Mouse (Mus musculus): ENCODE data around the gene Ifi35. TPM values are rescaled to one million over a fixed set of nuclear protein-coding genes. Genes with fewer than 3 reads are reported as not detected.

Gene Ifi35
- polyA plus RNA-seq, 1 experiment from 2014 or later, result 4.3 TPM

DNA sequence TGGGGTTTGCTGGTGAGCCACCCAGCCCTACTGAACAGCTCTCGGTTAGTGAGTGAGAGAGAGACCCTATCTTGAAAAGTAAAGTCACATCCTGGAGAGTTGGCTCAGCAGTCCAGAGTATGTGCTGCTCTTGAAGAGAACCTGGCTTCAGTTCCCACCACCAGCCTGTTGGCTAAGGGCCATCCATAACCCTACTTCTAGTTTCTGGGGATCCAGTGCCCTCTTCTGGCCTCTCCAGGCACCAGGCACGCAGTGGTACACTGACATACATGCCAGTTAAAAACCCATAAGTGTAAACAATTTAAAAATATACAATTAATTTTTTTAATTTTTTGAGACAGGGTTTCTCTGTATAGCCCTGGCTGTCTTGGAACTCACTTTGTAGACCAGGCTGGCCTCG lies 2.2 kb downstream of the Ifi35 start:
- Histone ChIP-seq H3K4me3 (no peak overlapping the region), H3K4me1 (replicated peaks) (no peaks in the 10 kb centered on the region; the same call in 1 of the 2 replicates), H3K9ac (no peak overlapping the region), H3K27me3 (no peaks in the 10 kb centered on the region), H3K9me3 (no peaks in the 10 kb centered on the region), H3K4me2 (no peak overlapping the region), H3K27ac (replicated peaks) (no peak overlapping the region), H3K36me3 (no peaks in the 10 kb centered on the region)
- WGBS, result 84% methylated on average over 3 of the region's 3 CpGs
- no peak for ATAC-seq (ENCODE audit: low FRiP score, low read depth)

DNA sequence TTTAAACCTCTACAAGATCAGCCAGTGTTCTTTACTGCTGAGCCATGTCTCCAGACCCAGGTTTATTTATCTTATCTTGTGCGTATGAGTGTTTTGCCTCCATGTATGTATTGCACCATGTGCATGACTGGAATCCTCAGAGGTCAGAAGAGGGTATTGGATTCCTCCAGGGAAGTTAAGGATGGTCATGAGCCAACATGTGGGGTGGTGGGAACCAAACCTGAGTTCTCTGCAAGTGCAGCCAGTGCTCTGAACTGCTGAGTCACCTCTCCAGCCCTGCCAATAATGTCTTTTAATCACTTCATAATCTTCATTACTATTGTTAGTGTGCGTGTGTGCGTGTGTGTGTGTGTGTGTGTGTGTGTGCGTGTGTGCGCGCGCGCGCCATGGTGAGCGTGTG lies 3.3 kb downstream of the Ifi35 start:
- Histone ChIP-seq H3K4me3 (no peak overlapping the region), H3K9me3 (no peaks in the 10 kb centered on the region), H3K36me3 (0 out of 2 replicates have a peak, but pooled peaks cover 1% of the 10 kb centered on the region), H3K27ac (replicated peaks) (no peak overlapping the region), H3K4me2 (no peak overlapping the region), H3K27me3 (no peaks in the 10 kb centered on the region), H3K4me1 (replicated peaks) (no peaks in the 10 kb centered on the region; the same call in 1 of the 2 replicates), H3K9ac (no peak overlapping the region)
- ATAC-seq (ENCODE audit: low FRiP score, low read depth), result no peak
- WGBS, result 93% methylated on average over 10 of the region's 10 CpGs

DNA sequence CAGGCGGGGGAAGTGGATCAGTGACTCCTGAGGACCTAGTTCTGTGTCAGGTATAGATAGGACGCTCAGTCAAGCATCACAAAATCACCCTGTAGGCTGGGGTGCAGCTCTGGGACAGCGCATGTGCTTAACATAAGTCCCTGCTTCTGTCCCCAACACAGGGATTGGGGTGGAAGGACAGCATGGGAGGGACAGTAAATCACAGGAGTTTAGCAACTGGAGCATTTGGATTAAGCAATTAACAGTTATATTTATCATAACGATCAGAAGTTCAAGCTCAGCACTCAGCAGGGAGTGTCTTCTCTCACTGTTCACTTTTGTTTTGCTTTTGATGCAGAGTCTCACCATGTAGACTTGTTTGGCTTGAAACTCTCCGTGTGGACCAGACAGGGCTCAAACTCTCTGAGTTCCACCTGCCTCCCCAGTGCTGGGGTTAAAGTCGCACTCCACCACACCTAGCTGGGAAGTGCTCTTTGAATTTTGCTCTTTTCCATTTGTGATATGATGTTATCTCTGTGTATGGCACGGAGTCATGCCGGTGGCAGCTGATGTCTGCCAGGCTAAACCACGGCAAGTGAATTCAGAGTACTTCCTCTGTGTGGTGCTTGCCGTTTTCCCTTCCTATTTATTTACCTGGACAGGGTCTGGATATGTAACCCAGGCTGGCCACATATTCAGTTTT lies 4.0 kb downstream of the Ifi35 start:
- H3K36me3 ChIP-seq, result peaks cover 8% of the 10 kb centered on the region; the same call in 1 of the 2 replicates
- 77% methylated on average over 10 of the region's 10 CpGs for WGBS
- H3K4me3 ChIP-seq, result no peak overlapping the region
- no peaks in the 10 kb centered on the region; the same call in 1 of the 2 replicates for H3K4me1 ChIP-seq (replicated peaks)
- H3K27me3 ChIP-seq, result no peaks in the 10 kb centered on the region
- no peak for ATAC-seq (ENCODE audit: low FRiP score, low read depth)
- H3K27ac ChIP-seq (replicated peaks), result no peak overlapping the region
- no peak overlapping the region for H3K9ac ChIP-seq
- H3K4me2 ChIP-seq, result no peak overlapping the region
- no peaks in the 10 kb centered on the region for H3K9me3 ChIP-seq

DNA sequence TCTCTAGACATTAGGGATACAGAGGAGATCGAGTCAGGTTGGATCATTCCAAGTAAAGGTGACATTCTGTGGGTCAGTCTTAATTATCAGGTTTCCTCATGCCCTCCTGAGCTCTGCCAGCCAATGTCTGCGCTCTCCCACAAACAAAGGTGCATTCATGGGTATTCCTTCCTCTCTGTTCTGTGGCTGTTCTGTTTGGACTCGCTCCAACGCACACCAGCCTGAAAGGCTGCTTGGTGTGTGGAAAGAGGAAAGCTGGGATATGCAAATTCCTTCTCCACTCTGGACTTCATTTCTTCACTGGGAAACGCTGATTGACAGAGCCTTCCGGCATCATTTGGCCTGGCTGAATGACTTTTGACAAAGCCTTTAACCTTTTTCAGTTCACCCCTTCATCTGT lies 6.5 kb downstream of the Ifi35 start:
- Histone ChIP-seq H3K36me3 (peaks cover 31% of the 10 kb centered on the region), H3K4me1 (replicated peaks) (no peaks in the 10 kb centered on the region; the same call in 1 of the 2 replicates), H3K9ac (no peak overlapping the region), H3K27ac (replicated peaks) (peak overlapping the region; percentile 30; the same call in 1 of the 2 replicates), H3K4me3 (no peak overlapping the region), H3K9me3 (no peaks in the 10 kb centered on the region), H3K27me3 (no peaks in the 10 kb centered on the region), H3K4me2 (no peak overlapping the region)
- WGBS, result 39% methylated on average over 6 of the region's 6 CpGs
- ATAC-seq (ENCODE audit: low FRiP score, low read depth), result 0 out of 2 replicates have a peak, but pooled peaks have one; percentile 55

DNA sequence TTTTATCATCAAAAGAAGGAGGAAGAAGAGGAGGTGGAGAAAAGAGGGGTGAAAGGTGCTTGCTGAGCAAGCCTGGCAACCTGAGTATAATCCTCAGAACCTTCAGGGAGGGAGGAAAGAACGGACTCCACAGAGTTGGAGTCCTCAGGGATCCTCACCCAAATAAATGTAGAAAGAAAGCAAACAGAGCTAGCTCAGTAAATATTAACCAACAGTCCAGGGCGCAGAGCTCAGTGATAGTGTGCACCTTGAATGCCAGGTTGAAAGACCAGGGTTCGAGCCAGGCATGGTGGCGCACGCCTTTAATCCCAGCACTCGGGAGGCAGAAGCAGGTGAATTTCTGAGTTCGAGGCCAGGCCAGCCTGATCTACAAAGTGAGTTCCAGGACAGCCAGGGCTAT lies 7.4 kb downstream of the Ifi35 start:
- peaks cover 40% of the 10 kb centered on the region for H3K36me3 ChIP-seq
- ATAC-seq (ENCODE audit: low FRiP score, low read depth), result no peak
- no peaks in the 10 kb centered on the region for H3K27me3 ChIP-seq
- no peaks in the 10 kb centered on the region; the same call in 1 of the 2 replicates for H3K4me1 ChIP-seq (replicated peaks)
- H3K27ac ChIP-seq (replicated peaks), result no peak overlapping the region
- H3K4me3 ChIP-seq, result no peak overlapping the region
- WGBS, result 94% methylated on average over 7 of the region's 7 CpGs
- no peaks in the 10 kb centered on the region for H3K9me3 ChIP-seq
- no peak overlapping the region for H3K4me2 ChIP-seq
- H3K9ac ChIP-seq, result no peak overlapping the region

DNA sequence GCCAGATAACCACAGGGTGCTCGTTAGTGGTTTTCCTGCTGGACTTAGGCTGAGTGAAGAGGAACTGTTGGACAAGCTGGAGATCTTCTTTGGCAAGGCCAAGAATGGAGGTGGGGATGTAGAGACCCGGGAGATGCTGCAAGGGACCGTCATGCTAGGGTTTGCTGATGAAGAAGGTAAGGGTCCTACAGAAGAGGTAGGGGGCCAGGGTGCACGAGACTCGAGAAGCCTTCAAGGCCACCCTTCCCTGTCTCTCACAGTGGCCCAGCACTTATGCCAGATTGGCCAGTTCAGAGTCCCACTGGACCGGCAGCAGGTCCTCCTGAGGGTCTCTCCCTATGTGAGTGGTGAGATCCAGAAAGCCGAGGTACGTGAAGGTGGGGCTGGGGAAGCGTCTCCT lies 9.4 kb downstream of the Ifi35 start:
- Histone ChIP-seq H3K36me3 (peaks cover 58% of the 10 kb centered on the region), H3K4me2 (no peak overlapping the region), H3K9me3 (no peaks in the 10 kb centered on the region), H3K4me3 (no peak overlapping the region), H3K4me1 (replicated peaks) (peaks cover 7% of the 10 kb centered on the region), H3K9ac (no peak overlapping the region), H3K27ac (replicated peaks) (no peak overlapping the region), H3K27me3 (no peaks in the 10 kb centered on the region)
- no peak for ATAC-seq (ENCODE audit: low FRiP score, low read depth)
- WGBS, result 95% methylated on average over 9 of the region's 9 CpGs

DNA sequence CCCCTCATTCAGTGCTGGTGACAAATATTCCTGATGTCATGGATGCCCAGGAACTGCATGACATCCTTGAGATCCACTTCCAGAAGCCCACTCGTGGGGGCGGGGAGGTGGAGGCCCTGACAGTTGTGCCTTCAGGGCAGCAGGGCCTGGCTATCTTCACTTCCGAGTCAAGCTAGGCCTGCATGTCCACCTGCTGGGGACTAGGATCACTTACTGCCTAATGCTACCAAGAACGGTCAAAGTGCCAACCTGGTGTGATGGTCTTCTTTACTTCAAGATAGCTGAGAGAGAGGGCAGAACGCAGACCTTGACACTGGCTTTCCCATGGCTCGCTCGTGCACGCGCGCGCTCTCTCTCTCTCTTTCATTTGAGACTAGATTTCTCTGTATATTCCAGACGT lies 10.0 kb downstream of the Ifi35 start:
- no peak overlapping the region for H3K4me2 ChIP-seq
- H3K4me3 ChIP-seq, result no peak overlapping the region
- 87% methylated on average over 12 of the region's 12 CpGs for whole genome bisulfite sequencing
- no peak overlapping the region for H3K9ac ChIP-seq
- no peaks in the 10 kb centered on the region for H3K9me3 ChIP-seq
- H3K27ac ChIP-seq (replicated peaks), result no peak overlapping the region
- peaks cover 13% of the 10 kb centered on the region for H3K4me1 ChIP-seq (replicated peaks)
- H3K36me3 ChIP-seq, result peaks cover 58% of the 10 kb centered on the region
- no peaks in the 10 kb centered on the region for H3K27me3 ChIP-seq
- ATAC-seq (ENCODE audit: low FRiP score, low read depth), result no peak

DNA sequence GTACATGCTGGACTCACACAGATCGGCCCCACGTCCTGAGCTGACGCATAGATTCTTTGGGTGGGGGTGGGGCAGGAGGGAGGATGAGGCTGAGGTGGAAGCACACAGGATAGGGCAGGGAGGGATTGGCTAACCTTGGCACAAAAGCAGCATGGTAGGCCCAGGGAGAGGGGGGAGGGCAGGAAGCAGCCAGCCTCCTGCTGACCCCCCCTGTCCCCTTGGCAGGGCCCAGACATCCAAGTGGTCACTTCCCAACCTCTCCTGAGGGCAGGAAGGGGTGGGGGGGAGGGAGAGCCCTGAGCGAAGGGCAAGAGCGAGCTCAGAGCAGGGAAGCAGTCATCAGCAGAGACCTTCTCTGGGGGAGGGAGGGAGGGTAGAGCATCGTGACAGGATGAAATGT lies 11.5 kb downstream of the Ifi35 start:
- Histone ChIP-seq H3K27ac (replicated peaks) (no peak overlapping the region), H3K4me3 (no peak overlapping the region), H3K27me3 (no peaks in the 10 kb centered on the region), H3K9ac (no peak overlapping the region), H3K4me2 (no peak overlapping the region), H3K4me1 (replicated peaks) (peaks cover 28% of the 10 kb centered on the region), H3K36me3 (peaks cover 58% of the 10 kb centered on the region), H3K9me3 (no peaks in the 10 kb centered on the region)
- 44% methylated on average over 4 of the region's 6 CpGs for WGBS
- no peak for ATAC-seq (ENCODE audit: low FRiP score, low read depth)

DNA sequence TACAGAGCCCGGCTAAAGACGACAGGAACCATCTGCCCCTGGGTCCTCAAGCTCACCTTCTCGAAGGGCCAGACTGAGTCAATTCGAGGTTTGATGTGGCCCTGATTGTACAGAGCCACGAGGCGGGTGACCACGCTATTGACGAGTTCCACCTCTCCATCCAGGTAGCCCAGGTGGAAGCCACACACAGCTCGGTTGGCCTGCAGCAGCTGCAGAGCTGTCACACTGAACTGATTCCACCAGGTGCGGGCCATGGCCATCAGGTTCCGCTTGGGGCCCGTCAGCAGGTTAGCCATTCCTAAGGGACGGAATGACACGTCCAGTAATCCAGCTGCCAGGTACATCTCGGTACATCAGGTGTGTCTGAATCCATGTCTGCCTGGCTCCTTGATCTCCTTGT lies 12.1 kb downstream of the Ifi35 start:
- Histone ChIP-seq H3K27me3 (no peaks in the 10 kb centered on the region), H3K36me3 (peaks cover 58% of the 10 kb centered on the region), H3K27ac (replicated peaks) (no peak overlapping the region), H3K4me2 (no peak overlapping the region), H3K4me1 (replicated peaks) (peaks cover 31% of the 10 kb centered on the region), H3K4me3 (no peak overlapping the region), H3K9me3 (no peaks in the 10 kb centered on the region), H3K9ac (no peak overlapping the region)
- no peak for ATAC-seq (ENCODE audit: low FRiP score, low read depth)
- WGBS, result 92% methylated on average over 15 of the region's 15 CpGs

DNA sequence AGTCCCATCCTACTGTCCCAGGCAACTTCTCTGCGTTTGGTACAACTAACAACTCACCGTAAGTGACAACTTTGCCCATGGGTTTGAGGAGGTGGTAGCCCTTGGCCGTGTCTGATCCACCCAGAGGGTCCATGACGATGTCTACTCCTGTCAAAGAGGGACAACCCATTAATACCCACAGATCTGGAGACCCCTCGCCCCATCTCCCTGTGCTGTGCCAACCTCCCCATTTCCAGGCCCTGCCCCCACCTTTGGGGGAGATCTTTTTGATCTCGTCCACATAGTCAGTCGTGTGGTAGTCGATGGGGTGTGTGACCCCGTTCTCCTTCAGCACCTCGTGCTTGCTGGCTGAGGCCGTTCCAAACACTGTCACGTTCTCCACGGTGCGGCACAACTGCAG lies 13.9 kb downstream of the Ifi35 start:
- H3K9me3 ChIP-seq, result no peaks in the 10 kb centered on the region
- ATAC-seq (ENCODE audit: low FRiP score, low read depth), result no peak
- H3K27me3 ChIP-seq, result no peaks in the 10 kb centered on the region
- no peak overlapping the region for H3K9ac ChIP-seq
- H3K4me2 ChIP-seq, result peak overlapping the region; percentile 71
- peaks cover 51% of the 10 kb centered on the region for H3K36me3 ChIP-seq
- peaks cover 41% of the 10 kb centered on the region for H3K4me1 ChIP-seq (replicated peaks)
- H3K4me3 ChIP-seq, result no peak overlapping the region
- H3K27ac ChIP-seq (replicated peaks), result no peak overlapping the region; the same call in 1 of the 2 replicates
- WGBS, result 56% methylated on average over 14 of the region's 14 CpGs

DNA sequence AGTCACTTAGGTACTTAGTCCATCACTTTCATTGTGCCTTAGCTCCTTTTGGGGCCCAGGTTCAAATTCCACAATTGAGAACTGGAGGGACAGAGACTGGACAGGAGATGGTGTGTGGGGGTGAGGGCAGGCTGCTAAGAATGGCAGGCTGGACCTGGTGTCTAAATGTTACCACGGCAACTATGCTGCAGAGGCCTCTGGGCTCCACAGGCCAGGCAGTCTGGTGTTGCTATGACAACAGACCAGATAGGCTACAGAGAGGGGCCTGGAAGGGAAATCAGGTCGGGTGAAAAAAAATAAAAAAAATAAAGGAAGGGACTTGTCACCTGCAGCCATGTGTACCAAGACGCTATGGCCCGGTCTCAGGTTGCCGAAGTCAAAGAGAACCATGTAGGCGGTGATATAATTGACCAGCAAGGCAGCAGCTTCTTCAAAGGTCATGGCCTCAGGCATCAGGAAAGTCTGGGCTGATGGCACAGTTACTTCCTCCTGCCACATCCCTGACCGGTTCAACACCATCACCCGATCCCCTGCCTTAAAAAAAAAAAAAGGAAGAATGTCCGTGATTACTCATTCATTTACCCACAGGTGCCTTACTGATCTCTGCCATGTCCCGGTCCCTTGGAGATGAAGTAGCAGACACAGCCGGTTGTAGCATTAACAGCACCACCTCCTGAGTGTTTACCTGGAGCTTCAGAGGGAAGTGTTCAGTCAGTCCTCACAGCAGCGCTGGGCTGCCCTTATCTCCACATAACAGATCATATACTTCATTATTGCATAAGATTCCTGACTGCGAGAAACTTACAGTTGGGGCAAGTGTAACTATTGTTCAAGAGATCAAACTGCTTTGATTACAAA lies 14.6 kb downstream of the Ifi35 start:
- Histone ChIP-seq H3K4me2 (peak overlapping the region; percentile 71), H3K9me3 (no peaks in the 10 kb centered on the region), H3K4me3 (peak overlapping the region; percentile 95; the same call in 1 of the 2 replicates), H3K27me3 (no peaks in the 10 kb centered on the region), H3K36me3 (peaks cover 45% of the 10 kb centered on the region), H3K9ac (no peak overlapping the region), H3K27ac (replicated peaks) (no peak overlapping the region; the same call in 1 of the 2 replicates), H3K4me1 (replicated peaks) (peaks cover 47% of the 10 kb centered on the region)
- 24% methylated on average over 13 of the region's 13 CpGs for WGBS
- ATAC-seq (ENCODE audit: low FRiP score, low read depth), result peak; percentile 37; the same call in 1 of the 2 replicates
